Mouse (Mus musculus): ENCODE results near the gene Jup.

DNA sequence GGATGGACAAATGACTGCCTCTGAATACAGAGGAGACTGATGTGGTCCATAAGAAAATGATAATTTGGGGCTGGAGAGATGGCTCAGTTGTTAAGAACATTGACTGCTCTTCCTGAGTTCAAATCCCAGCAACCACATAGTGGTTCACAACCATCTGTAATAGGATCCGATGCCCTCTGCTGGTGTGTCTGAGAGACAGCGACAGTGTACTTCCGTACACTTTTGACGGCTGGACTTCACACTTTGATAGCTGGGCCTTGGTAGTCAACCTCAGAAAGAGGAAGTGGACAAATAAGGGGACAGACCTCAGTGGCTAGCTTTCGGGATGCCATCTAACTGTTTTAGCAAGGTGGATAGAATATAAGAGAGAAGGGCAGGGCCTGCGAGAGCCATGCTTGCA lies 37.4 kb downstream of the Jup start:
- TF ChIP-seq TAL1 (IDR thresholded peaks at IDR 0.05; ENCODE audit: low read length): no peak
- no peak for TF ChIP-seq GATA1 (IDR thresholded peaks at IDR 0.05; ENCODE audit: low read length)

All from erythroblast, embryonic 14.5 days (primary cell).